Mouse (Mus musculus) hindbrain, embryonic 14.5 days (tissue): ENCODE data around the gene Mrpl39. TPM values are rescaled to one million over a fixed set of nuclear protein-coding genes. Genes with fewer than 3 reads are reported as not detected.

Experiments used
- ATAC-seq: fragments of 200-750 bp; cut with Nextera tagmentation; 2 replicates; pipeline ENCODE4 v1.8.0; 2017; ENCODE audit warnings: moderate number of reproducible peaks, mild to moderate bottlenecking, moderate TSS enrichment, moderate library complexity; ENCODE audit not compliant: low FRiP score
- DNase-seq: peaks from one replicate; pipeline ENCODE4 v3.0.0-alpha.2; 2015; ENCODE audit warnings: low spot score
- H3K27ac ChIP-seq: fragments of 300-500 bp; sonication (generic); 2 replicates; pipeline ENCODE4 v1.5.1; 2014; ENCODE audit warnings: mild to moderate bottlenecking, moderate library complexity
- H3K27me3 ChIP-seq: fragments of 300-500 bp; sonication (generic); 2 replicates; pipeline ENCODE4 v1.6.1; 2014; ENCODE audit warnings: mild to moderate bottlenecking, low read length, mixed read lengths; ENCODE audit not compliant: control insufficient read depth, insufficient read depth
- H3K36me3 ChIP-seq: fragments of 300-500 bp; sonication (generic); replicated peaks from 2 replicates; pipeline ENCODE4 v1.6.1; 2014; ENCODE audit not compliant: control insufficient read depth, insufficient read depth
- H3K4me1 ChIP-seq: fragments of 300-500 bp; sonication (generic); replicated peaks from 2 replicates; pipeline ENCODE4 v1.6.1; 2014; ENCODE audit warnings: antibody characterized with exemption, low read length, mixed read lengths; ENCODE audit not compliant: control insufficient read depth, insufficient read depth
- H3K4me2 ChIP-seq: fragments of 300-500 bp; sonication (generic); replicated peaks from 2 replicates; pipeline ENCODE4 v1.6.1; 2014; ENCODE audit warnings: mild to moderate bottlenecking, moderate library complexity
- H3K4me3 ChIP-seq: fragments of 300-500 bp; sonication (generic); replicated peaks from 2 replicates; pipeline ENCODE4 v1.5.1; 2014; ENCODE audit warnings: mild to moderate bottlenecking, low read length
- H3K9ac ChIP-seq: fragments of 300-500 bp; sonication (generic); 2 replicates; pipeline ENCODE4 v1.6.1; 2014
- H3K9me3 ChIP-seq: fragments of 300-500 bp; sonication (generic); 2 replicates; pipeline ENCODE4 v1.6.1; 2016; ENCODE audit warnings: low read length; ENCODE audit not compliant: control insufficient read depth
- WGBS: fragments of 180-500 bp; shearing (Covaris S2); extraction: QIAGEN DNeasy Blood & Tissue Kit; methylation state at CpG from one replicate; pipeline ENCODE4 v1.1.7; 2014; 5-methylcytosine and 5-hydroxymethylcytosine counted together
- polyA plus RNA-seq: library from polyadenylated mRNA; unstranded; fragments of >200 nt; fragmentation: Nextera tagmentation; extraction: Ambion mirVana; gene quantifications from 2 replicates; pipeline ENCODE4 v1.2.1, GENCODE M21; 2014

Gene Mrpl39
- polyA plus RNA-seq, 1 experiment from 2014 or later = 38.1 TPM

GRCm38 (mm10) chr16:84703769-84704660, 31.5 kb downstream of the Mrpl39 start:
- peak overlapping the region; percentile 58 for H3K4me3 ChIP-seq
- no peak for DNase-seq
- H3K27ac ChIP-seq = no peak overlapping the region
- H3K27me3 ChIP-seq = peaks cover 28% of the 10 kb centered on the region
- H3K9ac ChIP-seq = no peak overlapping the region
- H3K4me2 ChIP-seq = peak overlapping the region; percentile 100
- H3K36me3 ChIP-seq = no peaks in the 10 kb centered on the region
- H3K4me1 ChIP-seq = 0 out of 2 replicates have a peak, but pooled peaks cover 8% of the 10 kb centered on the region
- WGBS = 67% methylated on average over 13 of the region's 13 CpGs
- H3K9me3 ChIP-seq = no peaks in the 10 kb centered on the region
- ATAC-seq = no peak

GRCm38 (mm10) chr16:84703129-84703768, 32.3 kb downstream of the Mrpl39 start:
- Histone ChIP-seq H3K4me1 (0 out of 2 replicates have a peak, but pooled peaks cover 8% of the 10 kb centered on the region), H3K9me3 (no peaks in the 10 kb centered on the region), H3K4me2 (peak overlapping the region; percentile 100), H3K27ac (no peak overlapping the region), H3K9ac (peak overlapping the region; percentile 53), H3K4me3 (peak overlapping the region; percentile 58), H3K27me3 (peaks cover 28% of the 10 kb centered on the region), H3K36me3 (no peaks in the 10 kb centered on the region)
- DNase-seq = no peak
- under 1% methylated on average over 55 of the region's 55 CpGs for WGBS
- ATAC-seq = peak; percentile 80; the same call in 1 of the 2 replicates

- Histone ChIP-seq H3K4me3 (peak overlapping the region; percentile 58), H3K9me3 (no peaks in the 10 kb centered on the region), H3K27me3 (peaks cover 28% of the 10 kb centered on the region), H3K27ac (no peak overlapping the region), H3K4me1 (0 out of 2 replicates have a peak, but pooled peaks cover 8% of the 10 kb centered on the region), H3K36me3 (no peaks in the 10 kb centered on the region), H3K4me2 (peak overlapping the region; percentile 100), H3K9ac (peak overlapping the region; percentile 53; the same call in 1 of the 2 replicates)
- WGBS = 15% methylated on average over 39 of the region's 39 CpGs
- ATAC-seq = peak; percentile 42; the same call in 1 of the 2 replicates
- DNase-seq = no peak
Observed at GRCm38 (mm10) chr16:84702230-84703128, 33.1 kb downstream of the Mrpl39 start.

GRCm38 (mm10) chr16:84701041-84701440, 34.5 kb downstream of the Mrpl39 start:
- Histone ChIP-seq H3K9ac (no peak overlapping the region), H3K4me2 (no peak overlapping the region), H3K4me3 (no peak overlapping the region), H3K27ac (no peak overlapping the region), H3K36me3 (no peaks in the 10 kb centered on the region), H3K4me1 (0 out of 2 replicates have a peak, but pooled peaks cover 8% of the 10 kb centered on the region), H3K9me3 (no peaks in the 10 kb centered on the region), H3K27me3 (peaks cover 28% of the 10 kb centered on the region)
- WGBS = 88% methylated on average over 5 of the region's 5 CpGs
- DNase-seq (no peak), ATAC-seq (no peak)

GRCm38 (mm10) chr16:84698708-84699107, 36.8 kb downstream of the Mrpl39 start:
- Histone ChIP-seq H3K36me3 (no peaks in the 10 kb centered on the region), H3K4me2 (no peak overlapping the region), H3K9ac (no peak overlapping the region), H3K4me3 (no peak overlapping the region), H3K27ac (no peak overlapping the region), H3K27me3 (peaks cover 19% of the 10 kb centered on the region), H3K4me1 (0 out of 2 replicates have a peak, but pooled peaks cover 8% of the 10 kb centered on the region), H3K9me3 (no peaks in the 10 kb centered on the region)
- 74% methylated on average over 6 of the region's 6 CpGs for WGBS
- no peak for ATAC-seq
- DNase-seq = no peak

DNA sequence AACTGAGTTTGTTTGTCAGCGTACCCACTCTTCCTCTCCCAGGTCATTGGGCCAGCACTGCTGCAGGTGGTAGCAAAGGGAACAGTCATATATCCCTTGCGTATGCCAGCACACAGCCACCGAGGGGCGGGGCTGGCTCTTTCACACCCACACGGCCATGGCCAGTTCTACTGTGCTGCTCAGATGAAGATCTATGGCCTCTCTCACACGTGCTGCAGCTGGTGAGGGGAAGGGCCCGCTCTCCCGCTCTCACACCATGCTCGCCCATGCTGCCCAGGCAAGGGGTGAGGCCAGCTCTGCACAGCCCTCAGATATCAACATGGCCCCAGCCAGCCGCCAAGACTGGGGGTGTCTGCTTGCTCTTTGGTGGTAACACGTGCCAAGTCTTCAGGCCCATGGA, 39.4 kb downstream of the Mrpl39 start:
- 87% methylated on average over 11 of the region's 11 CpGs for WGBS
- Histone ChIP-seq H3K4me1 (no peaks in the 10 kb centered on the region), H3K4me2 (no peak overlapping the region), H3K27me3 (no peaks in the 10 kb centered on the region), H3K9me3 (no peaks in the 10 kb centered on the region), H3K36me3 (no peaks in the 10 kb centered on the region), H3K4me3 (no peak overlapping the region), H3K27ac (no peak overlapping the region), H3K9ac (no peak overlapping the region)
- DNase-seq (no peak), ATAC-seq (no peak)

DNA sequence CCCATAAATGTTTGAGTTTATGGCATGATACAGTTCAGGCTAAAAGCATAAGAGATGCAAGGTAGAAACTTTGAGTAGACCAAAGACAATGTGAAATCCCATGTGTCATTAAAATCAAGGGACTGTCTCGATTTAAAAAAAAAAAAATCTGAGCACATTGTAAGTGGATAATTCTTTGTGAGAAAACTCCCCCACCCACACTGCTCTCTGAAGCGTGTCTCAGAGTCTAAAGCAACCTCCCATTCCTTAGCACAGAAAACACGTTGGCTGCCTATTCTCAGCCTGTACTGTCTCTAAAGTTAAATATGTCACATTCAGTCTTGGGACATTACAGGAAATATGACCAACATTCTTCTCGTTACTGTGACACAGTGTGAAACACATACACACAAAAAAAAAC, 53.6 kb downstream of the Mrpl39 start:
- no peaks in the 10 kb centered on the region for H3K27me3 ChIP-seq
- H3K36me3 ChIP-seq = no peaks in the 10 kb centered on the region
- no peak for ATAC-seq
- no peak overlapping the region for H3K4me2 ChIP-seq
- no peak overlapping the region for H3K27ac ChIP-seq
- WGBS = 74% methylated on average over 4 of the region's 4 CpGs
- DNase-seq = no peak
- no peaks in the 10 kb centered on the region for H3K4me1 ChIP-seq
- H3K4me3 ChIP-seq = no peak overlapping the region
- no peaks in the 10 kb centered on the region for H3K9me3 ChIP-seq
- H3K9ac ChIP-seq = no peak overlapping the region

GRCm38 (mm10) chr16:84680760-84681159, 54.8 kb downstream of the Mrpl39 start:
- H3K36me3 ChIP-seq = no peaks in the 10 kb centered on the region
- H3K4me1 ChIP-seq = no peaks in the 10 kb centered on the region
- no peaks in the 10 kb centered on the region for H3K27me3 ChIP-seq
- no peak overlapping the region for H3K27ac ChIP-seq
- no peak overlapping the region for H3K4me2 ChIP-seq
- no peak overlapping the region for H3K9ac ChIP-seq
- DNase-seq (no peak), ATAC-seq (no peak)
- 84% methylated on average over 5 of the region's 5 CpGs for WGBS
- no peak overlapping the region for H3K4me3 ChIP-seq
- no peaks in the 10 kb centered on the region for H3K9me3 ChIP-seq
